8 mouse cellular contexts compared by ENCODE assay signal in the genomic region with DNA sequence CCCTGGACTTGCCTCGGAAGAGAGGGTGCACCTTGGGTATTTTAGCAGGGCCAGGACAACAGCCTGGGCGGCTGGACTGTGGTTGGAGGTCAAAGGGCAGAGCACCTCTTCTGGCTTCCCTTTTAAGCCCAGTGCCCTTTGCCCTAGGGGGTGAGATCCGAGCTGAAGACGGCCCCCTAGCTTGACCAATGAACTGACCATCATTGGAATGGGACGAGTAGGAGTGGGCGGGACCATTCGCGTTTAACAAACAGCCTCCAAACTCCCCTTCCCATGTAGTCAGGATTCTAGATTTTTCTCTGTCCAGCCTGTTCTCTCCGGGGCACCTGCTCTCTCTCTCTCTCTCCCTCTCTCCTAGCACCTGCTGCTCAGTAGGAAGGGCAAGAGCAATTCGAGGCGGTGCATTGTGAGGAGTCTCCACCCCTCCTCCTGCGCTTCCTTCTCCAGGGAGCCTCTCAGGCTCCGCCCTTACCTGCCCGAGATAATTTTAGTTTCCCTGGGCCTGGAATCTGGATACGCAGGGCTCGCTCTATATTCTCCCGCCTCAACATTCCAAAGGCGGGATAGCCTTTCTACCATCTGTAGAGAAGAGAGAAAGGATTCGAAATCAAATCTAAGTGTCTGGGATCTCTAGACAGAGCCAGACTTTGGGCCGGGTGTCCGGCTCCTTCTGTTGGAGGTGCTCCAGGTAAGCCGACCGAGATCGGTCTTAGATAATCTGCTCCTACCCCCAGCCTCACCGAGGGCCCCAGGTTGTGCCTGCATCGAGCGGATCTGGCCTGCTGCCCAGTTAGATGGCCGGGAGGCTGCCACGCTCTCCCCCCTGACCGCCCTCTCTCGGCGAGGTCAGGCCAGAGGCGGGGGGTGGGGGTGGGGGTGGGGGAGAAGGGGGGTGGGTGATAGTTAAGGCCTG. TPM values are rescaled to one million over a fixed set of nuclear protein-coding genes. Genes with fewer than 3 reads are reported as not detected.
DNase-seq lines count a peak whose midpoint lies in the region; ATAC-seq and TF ChIP-seq lines count a peak whose summit lies in the region.

No protein-coding gene starts in this region.

- H3K4me2 ChIP-seq in intestine, postnatal 0 days (replicated peaks; ENCODE audit: low read depth): peak overlapping the region; percentile 66
- H3K4me2 ChIP-seq in liver, embryonic 16.5 days (ENCODE audit: low read depth, low read length): no peak overlapping the region
- peak overlapping the region; percentile 50 for H3K4me2 ChIP-seq in stomach, embryonic 16.5 days (ENCODE audit: low read depth, low read length)

- peak overlapping the region; percentile 50 for H3K4me3 ChIP-seq in embryonic facial prominence, embryonic 10.5 days
- H3K4me3 ChIP-seq in intestine, postnatal 0 days (ENCODE audit: low read depth, low read length): peak overlapping the region; percentile 64
- H3K4me3 ChIP-seq in liver, embryonic 16.5 days (ENCODE audit: low read depth, low read length): peak overlapping the region; percentile 55
- peak overlapping the region; percentile 51 for H3K4me3 ChIP-seq in stomach, embryonic 16.5 days (replicated peaks; ENCODE audit: low read length)

- WGBS in embryonic facial prominence, embryonic 10.5 days: 1% methylated on average over 33 of the region's 33 CpGs
- 3% methylated on average over 30 of the region's 33 CpGs for WGBS in intestine, postnatal 0 days
- WGBS in liver, embryonic 16.5 days (ENCODE audit: insufficient replicate concordance): 7% methylated on average over 33 of the region's 33 CpGs
- WGBS in stomach, embryonic 16.5 days: 2% methylated on average over 33 of the region's 33 CpGs

- H3K4me1 ChIP-seq in embryonic facial prominence, embryonic 10.5 days: peaks cover 38% of the 10 kb centered on the region
- no peaks in the 10 kb centered on the region for H3K4me1 ChIP-seq in intestine, postnatal 0 days (replicated peaks; ENCODE audit: control insufficient read depth, insufficient read depth, low read length)
- no peaks in the 10 kb centered on the region; the same call in none of the 2 replicates for H3K4me1 ChIP-seq in liver, embryonic 16.5 days (ENCODE audit: control insufficient read depth, low read depth, low read length)
- peaks cover 27% of the 10 kb centered on the region for H3K4me1 ChIP-seq in stomach, embryonic 16.5 days (ENCODE audit: control insufficient read depth, insufficient read depth, low read length)

- intact Hi-C loops in left cerebral cortex, postnatal 4 days (cut with DNase I): no loop called here
- intact Hi-C loops in left cerebral cortex, postnatal 25 days (cut with DNase I): no loop called here

- TF ChIP-seq CTCF in intestine, postnatal 0 days (IDR thresholded peaks at IDR 0.05; ENCODE audit: low read depth): no peak

- H3K27ac ChIP-seq in embryonic facial prominence, embryonic 10.5 days (replicated peaks): peak overlapping the region; percentile 81
- peak overlapping the region; percentile 95 for H3K27ac ChIP-seq in intestine, postnatal 0 days (ENCODE audit: low read depth, low read length)
- H3K27ac ChIP-seq in liver, embryonic 16.5 days (ENCODE audit: low read length): peak overlapping the region; percentile 85
- peak overlapping the region; percentile 94 for H3K27ac ChIP-seq in stomach, embryonic 16.5 days (ENCODE audit: low read length)

- H3K36me3 ChIP-seq in embryonic facial prominence, embryonic 10.5 days (replicated peaks): 0 out of 2 replicates have a peak, but pooled peaks cover 4% of the 10 kb centered on the region
- H3K36me3 ChIP-seq in intestine, postnatal 0 days (ENCODE audit: control insufficient read depth, insufficient read depth): peaks cover 14% of the 10 kb centered on the region
- 0 out of 2 replicates have a peak, but pooled peaks cover under 1% of the 10 kb centered on the region for H3K36me3 ChIP-seq in liver, embryonic 16.5 days (ENCODE audit: control insufficient read depth, insufficient read depth)
- H3K36me3 ChIP-seq in stomach, embryonic 16.5 days (ENCODE audit: control insufficient read depth, insufficient read depth, low read length): no peaks in the 10 kb centered on the region

- peak; percentile 86 for ATAC-seq in intestine, postnatal 0 days
- peak; percentile 82 for ATAC-seq in liver, embryonic 16.5 days (ENCODE audit: low read depth)
- ATAC-seq in stomach, embryonic 16.5 days (ENCODE audit: insufficient read depth, low FRiP score): peak; percentile 84
- ATAC-seq in activated CD4-positive, CD25-positive, alpha-beta regulatory T cell, adult 4 months: no peak
- no peak for ATAC-seq in megakaryocyte progenitor cell, adult 5-6 weeks (replicated peaks; ENCODE audit: poor library complexity)

- peaks cover 77% of the 10 kb centered on the region for H3K27me3 ChIP-seq in embryonic facial prominence, embryonic 10.5 days (replicated peaks; ENCODE audit: low read depth, poor library complexity, severe bottlenecking)
- H3K27me3 ChIP-seq in intestine, postnatal 0 days (replicated peaks; ENCODE audit: control insufficient read depth, insufficient read depth, low read length): no peaks in the 10 kb centered on the region
- H3K27me3 ChIP-seq in liver, embryonic 16.5 days (ENCODE audit: control insufficient read depth, insufficient read depth, low read depth, low read length): peaks cover 32% of the 10 kb centered on the region
- H3K27me3 ChIP-seq in stomach, embryonic 16.5 days (ENCODE audit: control insufficient read depth, insufficient read depth, low read length): peaks cover 7% of the 10 kb centered on the region; the same call in 1 of the 2 replicates

- DNase-seq in left cerebral cortex, postnatal 4 days: peak; percentile 17
- DNase-seq in left cerebral cortex, postnatal 25 days (ENCODE audit: low spot score in 2 of 2): no peak
- peak; percentile 48 for DNase-seq in embryonic facial prominence, embryonic 10.5 days (ENCODE audit: low spot score)

- H3K9ac ChIP-seq in intestine, postnatal 0 days (ENCODE audit: low read depth, low read length): peak overlapping the region; percentile 67
- H3K9ac ChIP-seq in liver, embryonic 16.5 days (ENCODE audit: low read depth, low read length): peak overlapping the region; percentile 46; the same call in 1 of the 2 replicates
- H3K9ac ChIP-seq in stomach, embryonic 16.5 days (ENCODE audit: low read length): peak overlapping the region; percentile 83

- H3K9me3 ChIP-seq in embryonic facial prominence, embryonic 10.5 days: no peaks in the 10 kb centered on the region
- no peaks in the 10 kb centered on the region for H3K9me3 ChIP-seq in intestine, postnatal 0 days (ENCODE audit: control insufficient read depth)
- H3K9me3 ChIP-seq in liver, embryonic 16.5 days (replicated peaks; ENCODE audit: control insufficient read depth, low read length): no peaks in the 10 kb centered on the region
- H3K9me3 ChIP-seq in stomach, embryonic 16.5 days (replicated peaks; ENCODE audit: control insufficient read depth, low read length): no peaks in the 10 kb centered on the region; the same call in 1 of the 2 replicates

RNA-seq across cellular contexts. Expression of gene Grb7, which starts 0.6 kb away (rescaled TPM):
- total RNA-seq in left cerebral cortex, postnatal 4 days (2021): 1 to 10 TPM; 2.2 to 2.3 TPM
- 1 to 10 TPM; 2.4 to 2.7 TPM for total RNA-seq in left cerebral cortex, postnatal 25 days (2021)
- 11.9 and 13.3 TPM in 2 replicates for polyA plus RNA-seq in embryonic facial prominence, embryonic 10.5 days (2016; fragmentation: Nextera tagmentation; extraction: Ambion mirVana)
- polyA plus RNA-seq in intestine, postnatal 0 days (2015; fragmentation: Nextera tagmentation; extraction: Ambion mirVana): 50.2 and 50.7 TPM in 2 replicates
- polyA plus RNA-seq in liver, embryonic 16.5 days (2015; fragmentation: Nextera tagmentation; extraction: Ambion mirVana): 28.5 and 36.0 TPM in 2 replicates
- 44.3 and 53.1 TPM in 2 replicates for polyA plus RNA-seq in stomach, embryonic 16.5 days (2015; fragmentation: Nextera tagmentation; extraction: Ambion mirVana)
- 1 to 10 TPM; 2.3 to 3.4 TPM for polyA plus RNA-seq in activated CD4-positive, CD25-positive, alpha-beta regulatory T cell, adult 4 months (2017; shearing (Covaris generic))
- not detected in 2 replicates for total RNA-seq in megakaryocyte progenitor cell, adult 5-6 weeks (2015)
- not detected in 2 replicates for total RNA-seq in megakaryocyte progenitor cell, adult 5-6 weeks (2017)

RNA-seq across cellular contexts. Expression of gene Mien1, which starts 8.0 kb away (rescaled TPM):
- 100 to 1,000 TPM; 111 to 118 TPM for total RNA-seq in left cerebral cortex, postnatal 4 days (2021)
- total RNA-seq in left cerebral cortex, postnatal 25 days (2021): 100 to 1,000 TPM; 119 to 120 TPM
- polyA plus RNA-seq in embryonic facial prominence, embryonic 10.5 days (2016; fragmentation: Nextera tagmentation; extraction: Ambion mirVana): 83.5 and 85.9 TPM in 2 replicates
- polyA plus RNA-seq in intestine, postnatal 0 days (2015; fragmentation: Nextera tagmentation; extraction: Ambion mirVana): 264 and 265 TPM in 2 replicates
- polyA plus RNA-seq in liver, embryonic 16.5 days (2015; fragmentation: Nextera tagmentation; extraction: Ambion mirVana): 55.9 and 57.9 TPM in 2 replicates
- polyA plus RNA-seq in stomach, embryonic 16.5 days (2015; fragmentation: Nextera tagmentation; extraction: Ambion mirVana): 152 and 157 TPM in 2 replicates
- polyA plus RNA-seq in activated CD4-positive, CD25-positive, alpha-beta regulatory T cell, adult 4 months (2017; shearing (Covaris generic)): 100 to 1,000 TPM; 161 to 193 TPM
- 42.0 and 43.2 TPM in 2 replicates for total RNA-seq in megakaryocyte progenitor cell, adult 5-6 weeks (2015)
- total RNA-seq in megakaryocyte progenitor cell, adult 5-6 weeks (2017): 24.8 and 31.5 TPM in 2 replicates

RNA-seq across cellular contexts. Expression of gene Erbb2, which starts 34.5 kb away (rescaled TPM):
- total RNA-seq in left cerebral cortex, postnatal 4 days (2021): 1 to 10 TPM; 3.9 to 4.1 TPM
- 1 to 10 TPM; 1.8 to 2.4 TPM for total RNA-seq in left cerebral cortex, postnatal 25 days (2021)
- polyA plus RNA-seq in embryonic facial prominence, embryonic 10.5 days (2016; fragmentation: Nextera tagmentation; extraction: Ambion mirVana): 27.5 and 29.5 TPM in 2 replicates
- 19.4 and 20.7 TPM in 2 replicates for polyA plus RNA-seq in intestine, postnatal 0 days (2015; fragmentation: Nextera tagmentation; extraction: Ambion mirVana)
- polyA plus RNA-seq in liver, embryonic 16.5 days (2015; fragmentation: Nextera tagmentation; extraction: Ambion mirVana): 1.8 and 2.1 TPM in 2 replicates
- polyA plus RNA-seq in stomach, embryonic 16.5 days (2015; fragmentation: Nextera tagmentation; extraction: Ambion mirVana): 52.1 and 62.2 TPM in 2 replicates
- polyA plus RNA-seq in activated CD4-positive, CD25-positive, alpha-beta regulatory T cell, adult 4 months (2017; shearing (Covaris generic)): under 1 TPM in 1 of 2 experiments, not detected in 1; 0.07 TPM
- total RNA-seq in megakaryocyte progenitor cell, adult 5-6 weeks (2015): not detected in 2 replicates
- total RNA-seq in megakaryocyte progenitor cell, adult 5-6 weeks (2017): not detected in 2 replicates

RNA-seq across cellular contexts. Expression of gene Pgap3, which starts 46.5 kb away (rescaled TPM):
- total RNA-seq in left cerebral cortex, postnatal 4 days (2021): 1 to 10 TPM; 7.6 to 9.2 TPM
- 10 to 100 TPM; 10.1 to 11.3 TPM for total RNA-seq in left cerebral cortex, postnatal 25 days (2021)
- polyA plus RNA-seq in embryonic facial prominence, embryonic 10.5 days (2016; fragmentation: Nextera tagmentation; extraction: Ambion mirVana): 9.6 TPM in 2 replicates
- polyA plus RNA-seq in intestine, postnatal 0 days (2015; fragmentation: Nextera tagmentation; extraction: Ambion mirVana): 14.7 and 15.1 TPM in 2 replicates
- polyA plus RNA-seq in liver, embryonic 16.5 days (2015; fragmentation: Nextera tagmentation; extraction: Ambion mirVana): 3.3 and 3.4 TPM in 2 replicates
- polyA plus RNA-seq in stomach, embryonic 16.5 days (2015; fragmentation: Nextera tagmentation; extraction: Ambion mirVana): 16.4 and 17.0 TPM in 2 replicates
- polyA plus RNA-seq in activated CD4-positive, CD25-positive, alpha-beta regulatory T cell, adult 4 months (2017; shearing (Covaris generic)): 1 to 10 TPM; 3.3 to 4.0 TPM
- total RNA-seq in megakaryocyte progenitor cell, adult 5-6 weeks (2015): 3.2 and 3.5 TPM in 2 replicates
- total RNA-seq in megakaryocyte progenitor cell, adult 5-6 weeks (2017): 1.2 and 2.3 TPM in 2 replicates

Comparison
In these comparisons a context has a peak if more than half of its experiments do, and no peak if none do; other contexts are left out.
1. DNase-seq: peak in left cerebral cortex, postnatal 4 days (single experiment) and embryonic facial prominence, embryonic 10.5 days (single experiment); none in left cerebral cortex, postnatal 25 days (0 of 2).
2. ATAC-seq: peak in intestine, postnatal 0 days (single experiment), liver, embryonic 16.5 days (single experiment) and stomach, embryonic 16.5 days (single experiment); none in activated CD4-positive, CD25-positive, alpha-beta regulatory T cell, adult 4 months (single experiment) and megakaryocyte progenitor cell, adult 5-6 weeks (single experiment).
3. Peak in every context shown above with its lines, with median percentiles within 50 percentile points of each other: H3K27ac ChIP-seq, H3K4me3 ChIP-seq and H3K9ac ChIP-seq.